Mouse (Mus musculus): ENCODE data around the gene Kbtbd12. TPM values are rescaled to one million over a fixed set of nuclear protein-coding genes. Genes with fewer than 3 reads are reported as not detected.

Kbtbd12 gene
- total and polyA plus RNA-seq, 3 experiments = not detected

DNA sequence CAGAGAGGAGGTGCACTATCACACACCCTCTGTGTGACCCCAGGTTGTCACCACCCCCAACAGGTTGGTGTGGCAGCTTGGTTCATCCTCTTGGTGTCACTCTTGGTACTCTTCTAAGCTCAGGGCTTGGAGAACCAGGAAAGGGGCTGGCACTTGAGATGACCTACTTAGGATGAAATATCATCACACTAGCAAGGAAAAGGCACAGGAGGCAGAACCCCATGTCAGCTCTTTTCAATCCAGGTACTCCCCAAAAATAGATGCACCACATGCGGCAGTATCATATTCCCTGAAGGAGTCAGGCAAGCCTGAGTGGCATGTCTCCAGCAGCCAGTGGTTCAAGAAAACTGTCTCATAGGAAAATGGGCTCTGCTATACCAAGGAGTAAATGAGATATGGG, 79.7 kb downstream of the Kbtbd12 start (continued):
- TF ChIP-seq CTCF (conservative IDR thresholded peaks at IDR 0.05 in 1 of 2, IDR thresholded peaks at IDR 0.05 in 1 of 2; ENCODE audit: low read depth in 2 of 2, low read length in 2 of 2) (peak in 1 of 2 experiments; percentile 77; a peak in 2 of 4 replicates), POLR2A (IDR thresholded peaks at IDR 0.05; ENCODE audit: low read depth, low read length) (no peak), IRF4 (IDR thresholded peaks at IDR 0.05; ENCODE audit: low read depth, low read length) (no peak)

DNA sequence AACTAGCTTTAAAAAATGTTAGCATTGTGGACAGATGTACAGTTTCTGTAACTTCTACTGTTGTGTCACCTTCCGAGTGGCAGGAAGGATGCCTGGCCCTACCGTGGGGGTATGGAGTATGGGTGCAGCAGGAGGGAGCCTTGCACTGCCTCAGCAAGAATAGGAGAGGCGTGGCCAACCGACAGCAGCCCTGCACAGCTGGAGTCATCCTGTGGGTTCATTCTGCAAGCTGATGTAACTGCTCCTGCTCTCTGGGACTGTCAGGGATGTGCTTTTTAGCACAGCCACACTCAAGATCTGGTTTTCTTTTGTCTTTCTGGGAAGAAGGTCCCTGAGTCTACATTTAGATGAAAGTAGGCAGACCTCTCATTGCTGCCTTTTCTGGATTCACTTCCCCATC, 80.2 kb downstream of the Kbtbd12 start:
- Histone ChIP-seq H3K27me3 (replicated peaks) (no peaks in the 10 kb centered on the region), H3K9me3 (replicated peaks; ENCODE audit: low read length) (no peaks in the 10 kb centered on the region), H3K79me2 (replicated peaks; ENCODE audit: control insufficient read depth, extremely low read depth, insufficient read depth, poor library complexity, severe bottlenecking) (no peaks in the 10 kb centered on the region), H3K4me1 (ENCODE audit: control insufficient read depth in 1 of 2, insufficient read depth in 2 of 2) (peaks cover 3 to 12% of the 10 kb centered on the region in 2 experiments; a peak in 3 of 4 replicates), H3K27ac (ENCODE audit: insufficient read depth, low read depth) (no peak overlapping the region), H3K4me3 (replicated peaks in 1 of 3; ENCODE audit: low read depth in 2 of 3, low read length in 2 of 3, poor library complexity in 1 of 3) (no peak overlapping the region), H3K4me2 (ENCODE audit: insufficient read depth, low read depth, poor library complexity, severe bottlenecking) (peak overlapping the region; percentile 26; the same call in 1 of the 2 replicates), H3K36me3 (replicated peaks in 1 of 2; ENCODE audit: control insufficient read depth in 1 of 2, insufficient read depth in 1 of 2, low read length in 1 of 2) (no peaks in the 10 kb centered on the region), H3K9ac (ENCODE audit: insufficient read depth, low read depth) (no peak overlapping the region)
- in situ Hi-C loops (cut with MboI; ENCODE audit: low pct_ligation_motif_present, low pct_unique_long_range_greater_than_20kb, low sequenced_read_pairs) (no loop called here), dilution Hi-C loops (cut with MboI; ENCODE audit: extremely low pct_ligation_motif_present, extremely low pct_unique_long_range_greater_than_20kb, low sequenced_read_pairs) (no loop called here)
- peak; percentile 27 for DNase-seq (ENCODE audit: extremely low read depth)
- no peak for TF ChIP-seq CHD2 (IDR thresholded peaks at IDR 0.05; ENCODE audit: low read length)

DNA sequence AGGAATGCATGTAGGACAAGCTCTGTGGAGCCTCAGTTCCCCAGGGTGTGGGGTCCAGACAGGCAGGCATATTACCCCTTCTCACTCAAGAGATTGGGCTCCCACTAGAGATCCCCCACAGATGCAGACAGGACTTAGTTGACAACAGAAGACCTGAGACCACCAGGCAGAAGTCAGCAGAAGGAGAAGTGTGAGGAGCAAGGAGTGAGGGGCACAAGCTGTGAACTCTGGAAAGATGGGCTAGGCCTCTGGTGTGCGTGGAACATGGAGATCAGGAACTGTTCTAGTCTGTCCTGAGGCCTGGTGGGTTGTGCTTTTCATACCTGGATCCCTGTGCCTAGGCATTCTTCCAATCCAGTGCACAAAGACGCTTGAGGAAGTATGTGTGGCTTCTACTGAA, 87.8 kb downstream of the Kbtbd12 start:
- dilution Hi-C loops (cut with MboI; ENCODE audit: extremely low pct_ligation_motif_present, extremely low pct_unique_long_range_greater_than_20kb, low sequenced_read_pairs) (no loop called here), in situ Hi-C loops (cut with MboI; ENCODE audit: low pct_ligation_motif_present, low pct_unique_long_range_greater_than_20kb, low sequenced_read_pairs) (no loop called here)

DNA sequence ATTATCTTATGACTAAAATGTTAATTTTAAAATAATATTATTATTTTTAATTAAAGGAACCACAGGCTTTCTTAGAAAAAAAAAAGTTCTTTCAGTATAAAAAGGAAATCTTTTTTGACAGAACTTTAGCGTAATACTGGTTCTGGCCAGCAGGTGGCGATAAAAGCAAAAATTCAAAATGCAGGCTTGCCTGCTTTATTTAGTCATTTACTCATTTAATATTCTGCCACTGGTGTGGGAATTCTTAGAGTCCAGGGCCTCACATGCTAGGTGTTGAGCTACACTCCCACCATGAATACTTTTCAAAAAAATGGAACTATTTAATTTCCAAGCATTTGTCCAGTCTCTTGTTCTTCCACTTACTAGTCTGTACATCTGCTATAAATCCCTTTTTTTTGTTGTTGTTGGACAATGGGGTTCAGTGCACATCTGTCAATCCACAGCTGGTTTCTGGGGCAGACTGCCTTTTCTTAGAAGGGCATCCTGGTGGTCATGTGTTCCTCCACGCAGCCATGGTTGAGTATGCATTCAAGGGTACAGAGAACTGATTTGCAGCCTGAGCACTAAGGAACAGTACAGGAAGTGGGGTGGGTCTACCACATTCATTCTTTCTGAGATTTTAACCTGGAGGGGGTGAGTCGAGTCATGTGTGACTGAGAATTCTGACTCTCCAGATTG, 88.5 kb downstream of the Kbtbd12 start:
- TF ChIP-seq E2F4 (IDR thresholded peaks at IDR 0.05; ENCODE audit: insufficient replicate concordance, low read depth, low read length) = peak; percentile 50; the same call in 1 of the 2 replicates
- TF ChIP-seq ZNF384 (IDR thresholded peaks at IDR 0.05; ENCODE audit: low read depth, low read length) = peak; percentile 61
- TF ChIP-seq ETS1 (conservative IDR thresholded peaks at IDR 0.05; ENCODE audit: low read depth, low read length) = no peak
- TF ChIP-seq ELF1 (IDR thresholded peaks at IDR 0.05; ENCODE audit: low read depth, low read length) = 0 out of 2 replicates have a peak, but pooled peaks have one; percentile 24
- TF ChIP-seq CHD2 (IDR thresholded peaks at IDR 0.05; ENCODE audit: low read length) = no peak
- peak; percentile 90 for TF ChIP-seq RAD21 (IDR thresholded peaks at IDR 0.05; ENCODE audit: low read depth, low read length)
- peak; percentile 33; the same call in 1 of the 2 replicates for TF ChIP-seq MYC (IDR thresholded peaks at IDR 0.05; ENCODE audit: low read depth, low read length)
- peak; percentile 84 for TF ChIP-seq SMC3 (IDR thresholded peaks at IDR 0.05; ENCODE audit: low read depth, low read length)
- 0 out of 2 replicates have a peak, but pooled peaks have one; percentile 32 for TF ChIP-seq KAT2A (IDR thresholded peaks at IDR 0.05; ENCODE audit: insufficient replicate concordance, low read length)
- TF ChIP-seq SIN3A (IDR thresholded peaks at IDR 0.05; ENCODE audit: low read length) = 0 out of 2 replicates have a peak, but pooled peaks have one; percentile 32
- no peak for TF ChIP-seq JUN (IDR thresholded peaks at IDR 0.05; ENCODE audit: insufficient read depth, low read depth, low read length)
- peak; percentile 46 to 88 for TF ChIP-seq CTCF (conservative IDR thresholded peaks at IDR 0.05 in 1 of 2, IDR thresholded peaks at IDR 0.05 in 1 of 2; ENCODE audit: low read depth in 2 of 2, low read length in 2 of 2)
- peak; percentile 83 for TF ChIP-seq ZC3H11A (IDR thresholded peaks at IDR 0.05; ENCODE audit: low read depth, low read length)
- no peak overlapping the region for H3K9ac ChIP-seq (ENCODE audit: insufficient read depth, low read depth)
- DNase-seq (ENCODE audit: extremely low read depth) = peak; percentile 46
- no peak overlapping the region for H3K4me3 ChIP-seq (replicated peaks in 1 of 3; ENCODE audit: low read depth in 2 of 3, low read length in 2 of 3, poor library complexity in 1 of 3)
- no peaks in the 10 kb centered on the region for H3K36me3 ChIP-seq (replicated peaks in 1 of 2; ENCODE audit: control insufficient read depth in 1 of 2, insufficient read depth in 1 of 2, low read length in 1 of 2)
- H3K9me3 ChIP-seq (replicated peaks; ENCODE audit: low read length) = no peaks in the 10 kb centered on the region
- H3K27me3 ChIP-seq (replicated peaks) = peaks cover 19% of the 10 kb centered on the region
- H3K4me1 ChIP-seq (ENCODE audit: control insufficient read depth in 1 of 2, insufficient read depth in 2 of 2) = peaks cover 3% of the 10 kb centered on the region in 2 experiments; a peak in 2 of 4 replicates
- in situ Hi-C loops (cut with MboI; ENCODE audit: low pct_ligation_motif_present, low pct_unique_long_range_greater_than_20kb, low sequenced_read_pairs) (no loop called here), dilution Hi-C loops (cut with MboI; ENCODE audit: extremely low pct_ligation_motif_present, extremely low pct_unique_long_range_greater_than_20kb, low sequenced_read_pairs) (no loop called here)
- H3K27ac ChIP-seq (ENCODE audit: insufficient read depth, low read depth) = no peak overlapping the region
- no peaks in the 10 kb centered on the region for H3K79me2 ChIP-seq (replicated peaks; ENCODE audit: control insufficient read depth, extremely low read depth, insufficient read depth, poor library complexity, severe bottlenecking)
- no peak overlapping the region for H3K4me2 ChIP-seq (ENCODE audit: insufficient read depth, low read depth, poor library complexity, severe bottlenecking)

More for the DNA sequence above, 87.8 kb downstream of the Kbtbd12 start:
- peaks cover 3% of the 10 kb centered on the region in 2 experiments; a peak in 2 of 4 replicates for H3K4me1 ChIP-seq (ENCODE audit: control insufficient read depth in 1 of 2, insufficient read depth in 2 of 2)
- H3K9me3 ChIP-seq (replicated peaks; ENCODE audit: low read length) = no peaks in the 10 kb centered on the region
- no peaks in the 10 kb centered on the region for H3K36me3 ChIP-seq (replicated peaks in 1 of 2; ENCODE audit: control insufficient read depth in 1 of 2, insufficient read depth in 1 of 2, low read length in 1 of 2)
- H3K27me3 ChIP-seq (replicated peaks) = peaks cover 16% of the 10 kb centered on the region
- no peak overlapping the region for H3K4me3 ChIP-seq (replicated peaks in 1 of 3; ENCODE audit: low read depth in 2 of 3, low read length in 2 of 3, poor library complexity in 1 of 3)
- TF ChIP-seq JUND (conservative IDR thresholded peaks at IDR 0.05; ENCODE audit: low read depth, low read length) = no peak
- TF ChIP-seq MYC (IDR thresholded peaks at IDR 0.05; ENCODE audit: low read depth, low read length) = no peak
- TF ChIP-seq PAX5 (IDR thresholded peaks at IDR 0.05; ENCODE audit: low read length) = no peak
- no peak for TF ChIP-seq HCFC1 (IDR thresholded peaks at IDR 0.05; ENCODE audit: low read depth, low read length)
- TF ChIP-seq SMC3 (IDR thresholded peaks at IDR 0.05; ENCODE audit: low read depth, low read length) = no peak
- TF ChIP-seq GABPA (IDR thresholded peaks at IDR 0.05; ENCODE audit: insufficient replicate concordance, low read depth, low read length) = no peak
- TF ChIP-seq MXI1 (IDR thresholded peaks at IDR 0.05; ENCODE audit: low read depth, low read length) = no peak
- no peak for TF ChIP-seq NELFE (IDR thresholded peaks at IDR 0.05; ENCODE audit: low read depth, low read length)
- no peak for TF ChIP-seq USF2 (conservative IDR thresholded peaks at IDR 0.05; ENCODE audit: low read depth, low read length)
- TF ChIP-seq ZMIZ1 (IDR thresholded peaks at IDR 0.05; ENCODE audit: low read depth, low read length) = no peak
- no peak for TF ChIP-seq MAFK (IDR thresholded peaks at IDR 0.05; ENCODE audit: insufficient replicate concordance, low read length)
- TF ChIP-seq MEF2A (IDR thresholded peaks at IDR 0.05; ENCODE audit: borderline replicate concordance, low read depth, low read length) = no peak
- no peak for TF ChIP-seq SIN3A (IDR thresholded peaks at IDR 0.05; ENCODE audit: low read length)
- no peak overlapping the region for H3K9ac ChIP-seq (ENCODE audit: insufficient read depth, low read depth)
- DNase-seq (ENCODE audit: extremely low read depth) = no peak
- H3K27ac ChIP-seq (ENCODE audit: insufficient read depth, low read depth) = no peak overlapping the region
- no peak overlapping the region for H3K4me2 ChIP-seq (ENCODE audit: insufficient read depth, low read depth, poor library complexity, severe bottlenecking)
- no peaks in the 10 kb centered on the region for H3K79me2 ChIP-seq (replicated peaks; ENCODE audit: control insufficient read depth, extremely low read depth, insufficient read depth, poor library complexity, severe bottlenecking)

All from CH12.LX (cell line).